Mouse (Mus musculus) ES-Bruce4 (cell line): ENCODE results near the gene Sh3rf1. TPM values are rescaled to one million over a fixed set of nuclear protein-coding genes. Genes with fewer than 3 reads are reported as not detected.

Experiments used
- H3K27ac ChIP-seq: 2 replicates; pipeline ENCODE4 v1.5.1; 2012; ENCODE audit warnings: low read length, inconsistent platforms; ENCODE audit not compliant: insufficient read depth
- H3K27me3 ChIP-seq: 2 replicates; pipeline ENCODE4 v1.6.1; 2012; ENCODE audit warnings: mild to moderate bottlenecking, low read length, inconsistent platforms; ENCODE audit not compliant: control insufficient read depth, poor library complexity, insufficient read depth, severe bottlenecking
- H3K36me3 ChIP-seq: 2 replicates; pipeline ENCODE4 v1.6.1; 2012; ENCODE audit warnings: inconsistent platforms, mild to moderate bottlenecking, low read length, moderate library complexity; ENCODE audit not compliant: control insufficient read depth, poor library complexity, insufficient read depth, severe bottlenecking
- H3K4me1 ChIP-seq: one replicate; pipeline ENCODE4 v1.8.1; 2011; ENCODE audit warnings: low read length; ENCODE audit not compliant: control insufficient read depth, insufficient read depth
- H3K4me3 ChIP-seq: 2 replicates; pipeline ENCODE4 v1.5.1; 2011; ENCODE audit warnings: low read depth, mild to moderate bottlenecking, low read length
- H3K9ac ChIP-seq: 2 replicates; pipeline ENCODE4 v1.6.1; 2012; ENCODE audit warnings: low read depth, mild to moderate bottlenecking, inconsistent platforms; ENCODE audit not compliant: poor library complexity, severe bottlenecking
- H3K9me3 ChIP-seq: replicated peaks from 2 replicates; pipeline ENCODE4 v1.6.1; 2012; ENCODE audit warnings: mild to moderate bottlenecking, low read length, inconsistent platforms; ENCODE audit not compliant: control insufficient read depth, poor library complexity, insufficient read depth, severe bottlenecking
- CTCF ChIP-seq: IDR thresholded peaks from one replicate; pipeline ENCODE4 v1.8.1; 2011; ENCODE audit warnings: low read depth, low read length
- EP300 ChIP-seq: IDR thresholded peaks from 2 replicates; pipeline ENCODE4 v1.6.1; 2011; ENCODE audit warnings: low read depth, low read length; ENCODE audit not compliant: insufficient read depth
- POLR2A ChIP-seq: IDR thresholded peaks from one replicate; pipeline ENCODE4 v1.8.1; 2011; ENCODE audit warnings: low read length; ENCODE audit not compliant: insufficient read depth
- polyA plus RNA-seq: library from polyadenylated mRNA; stranded (reverse); fragments of >200 nt; gene quantifications from 2 replicates; pipeline ENCODE4 v1.2.4, GENCODE M21; 2011; ENCODE audit warnings: low read depth; ENCODE audit not compliant: missing spikeins, insufficient read depth, insufficient read length

The Sh3rf1 gene
- polyA plus RNA-seq, 1 experiment = 19.0 TPM

GRCm38 (mm10) chr8:61236506-61237268 lies 13.0 kb downstream of the Sh3rf1 start:
- no peak overlapping the region for H3K9ac ChIP-seq
- no peaks in the 10 kb centered on the region for H3K9me3 ChIP-seq
- H3K36me3 ChIP-seq = no peaks in the 10 kb centered on the region
- peaks cover 2% of the 10 kb centered on the region for H3K4me1 ChIP-seq
- TF ChIP-seq POLR2A (no peak), CTCF (no peak)
- H3K4me3 ChIP-seq = no peak overlapping the region
- H3K27me3 ChIP-seq = no peaks in the 10 kb centered on the region
- H3K27ac ChIP-seq = no peak overlapping the region

- H3K4me1 ChIP-seq = no peaks in the 10 kb centered on the region
- no peaks in the 10 kb centered on the region for H3K27me3 ChIP-seq
- H3K27ac ChIP-seq = no peak overlapping the region
- H3K4me3 ChIP-seq = no peak overlapping the region
- no peak overlapping the region for H3K9ac ChIP-seq
- peaks cover 12% of the 10 kb centered on the region; the same call in 1 of the 2 replicates for H3K9me3 ChIP-seq
- TF ChIP-seq CTCF (no peak), POLR2A (no peak), EP300 (no peak)
- no peaks in the 10 kb centered on the region for H3K36me3 ChIP-seq
Observed at GRCm38 (mm10) chr8:61239576-61239975, 15.9 kb downstream of the Sh3rf1 start.

GRCm38 (mm10) chr8:61241229-61241628 lies 17.6 kb downstream of the Sh3rf1 start:
- Histone ChIP-seq H3K4me1 (no peaks in the 10 kb centered on the region), H3K27me3 (no peaks in the 10 kb centered on the region), H3K36me3 (no peaks in the 10 kb centered on the region), H3K4me3 (no peak overlapping the region), H3K9ac (no peak overlapping the region), H3K27ac (no peak overlapping the region), H3K9me3 (peaks cover 14% of the 10 kb centered on the region; the same call in 1 of the 2 replicates)
- TF ChIP-seq POLR2A (no peak), CTCF (no peak), EP300 (no peak)

GRCm38 (mm10) chr8:61242896-61243295 lies 19.2 kb downstream of the Sh3rf1 start:
- H3K9me3 ChIP-seq = peaks cover 14% of the 10 kb centered on the region; the same call in 1 of the 2 replicates
- no peak for TF ChIP-seq EP300
- no peak for TF ChIP-seq POLR2A
- TF ChIP-seq CTCF = no peak
- H3K4me1 ChIP-seq = peaks cover 2% of the 10 kb centered on the region
- H3K27me3 ChIP-seq = no peaks in the 10 kb centered on the region
- H3K4me3 ChIP-seq = peak overlapping the region; percentile 36
- peak overlapping the region; percentile 96 for H3K27ac ChIP-seq
- no peaks in the 10 kb centered on the region for H3K36me3 ChIP-seq
- peak overlapping the region; percentile 31 for H3K9ac ChIP-seq

GRCm38 (mm10) chr8:61243491-61243890 lies 19.8 kb downstream of the Sh3rf1 start:
- H3K4me3 ChIP-seq = peak overlapping the region; percentile 28
- H3K36me3 ChIP-seq = no peaks in the 10 kb centered on the region
- no peak for TF ChIP-seq CTCF
- TF ChIP-seq EP300 = peak; percentile 89
- peak overlapping the region; percentile 31; the same call in 1 of the 2 replicates for H3K9ac ChIP-seq
- peaks cover 14% of the 10 kb centered on the region; the same call in 1 of the 2 replicates for H3K9me3 ChIP-seq
- peaks cover 2% of the 10 kb centered on the region for H3K4me1 ChIP-seq
- H3K27me3 ChIP-seq = no peaks in the 10 kb centered on the region
- peak overlapping the region; percentile 96 for H3K27ac ChIP-seq

GRCm38 (mm10) chr8:61244157-61244556 lies 20.5 kb downstream of the Sh3rf1 start:
- H3K36me3 ChIP-seq = no peaks in the 10 kb centered on the region

More at GRCm38 (mm10) chr8:61244157-61244556, 20.5 kb downstream of the Sh3rf1 start:
- Histone ChIP-seq H3K9me3 (peaks cover 14% of the 10 kb centered on the region; the same call in 1 of the 2 replicates), H3K9ac (no peak overlapping the region), H3K4me1 (peaks cover 2% of the 10 kb centered on the region), H3K27me3 (no peaks in the 10 kb centered on the region), H3K4me3 (no peak overlapping the region), H3K27ac (no peak overlapping the region)
- TF ChIP-seq POLR2A = no peak
- peak; percentile 25 for TF ChIP-seq CTCF
